Mouse (Mus musculus) midbrain, embryonic 12.5 days (tissue): ENCODE measurements around the gene Mia3. TPM values are rescaled to one million over a fixed set of nuclear protein-coding genes. Genes with fewer than 3 reads are reported as not detected.
"Not testable (repeated sequence)": the region's sequence is repeated elsewhere in the genome, so short reads cannot be mapped to it uniquely, and the experiment has no call there.

Source experiments
- ATAC-seq: fragments of 200-750 bp; cut with Nextera tagmentation; 2 replicates; pipeline ENCODE4 v1.8.0; 2017; ENCODE audit warnings: low read depth, moderate TSS enrichment, moderate library complexity; ENCODE audit not compliant: low FRiP score
- H3K27ac ChIP-seq: fragments of 300-500 bp; sonication (generic); replicated peaks from 2 replicates; pipeline ENCODE4 v1.5.1; 2016; ENCODE audit warnings: mild to moderate bottlenecking
- H3K27me3 ChIP-seq: fragments of 300-500 bp; sonication (generic); 2 replicates; pipeline ENCODE4 v1.6.1; 2016; ENCODE audit warnings: mild to moderate bottlenecking
- H3K36me3 ChIP-seq: fragments of 300-500 bp; sonication (generic); 2 replicates; pipeline ENCODE4 v1.6.1; 2016
- H3K4me1 ChIP-seq: fragments of 300-500 bp; sonication (generic); 2 replicates; pipeline ENCODE4 v1.6.1; 2016
- H3K4me2 ChIP-seq: fragments of 300-500 bp; sonication (generic); replicated peaks from 2 replicates; pipeline ENCODE4 v1.6.1; 2016; ENCODE audit warnings: mild to moderate bottlenecking, moderate library complexity
- H3K4me3 ChIP-seq: fragments of 300-500 bp; sonication (generic); 2 replicates; pipeline ENCODE4 v1.5.1; 2016; ENCODE audit warnings: mild to moderate bottlenecking
- H3K9ac ChIP-seq: fragments of 300-500 bp; sonication (generic); replicated peaks from 2 replicates; pipeline ENCODE4 v1.6.1; 2016; ENCODE audit warnings: mild to moderate bottlenecking, moderate library complexity
- H3K9me3 ChIP-seq: fragments of 300-500 bp; sonication (generic); 2 replicates; pipeline ENCODE4 v1.6.1; 2016; ENCODE audit warnings: mild to moderate bottlenecking
- WGBS: fragments of 180-500 bp; shearing (Covaris S2); methylation state at CpG from one replicate; pipeline ENCODE4 v1.1.7; 2016; 5-methylcytosine and 5-hydroxymethylcytosine counted together
- polyA plus RNA-seq: library from polyadenylated mRNA; unstranded; fragments of >200 nt; fragmentation: Nextera tagmentation; extraction: Ambion mirVana; gene quantifications from 2 replicates; pipeline ENCODE4 v1.2.1, GENCODE M21; 2016

The Mia3 gene
- polyA plus RNA-seq, 1 experiment from 2014 or later = 117 TPM

DNA sequence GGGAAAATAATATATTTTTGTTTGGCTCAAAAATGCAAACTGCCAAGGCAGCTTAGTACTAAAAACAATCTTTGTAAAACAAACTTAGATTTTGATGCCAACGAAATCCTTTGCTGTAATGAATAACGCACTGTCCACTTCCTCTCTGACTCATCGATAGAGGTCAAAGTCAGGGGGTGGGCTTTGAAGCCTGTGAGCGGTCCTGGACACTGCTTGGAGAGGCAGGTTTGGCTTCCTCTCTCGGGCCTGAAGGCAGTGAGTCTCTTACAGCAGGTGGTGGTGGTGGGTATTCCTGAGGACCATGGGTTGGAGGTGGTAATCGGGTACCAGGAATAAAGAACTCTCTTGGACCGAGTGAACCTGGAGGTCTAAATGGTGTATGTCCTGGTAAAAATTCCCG is 42.2 kb downstream of the Mia3 start:
- H3K27ac ChIP-seq = no peak overlapping the region

DNA sequence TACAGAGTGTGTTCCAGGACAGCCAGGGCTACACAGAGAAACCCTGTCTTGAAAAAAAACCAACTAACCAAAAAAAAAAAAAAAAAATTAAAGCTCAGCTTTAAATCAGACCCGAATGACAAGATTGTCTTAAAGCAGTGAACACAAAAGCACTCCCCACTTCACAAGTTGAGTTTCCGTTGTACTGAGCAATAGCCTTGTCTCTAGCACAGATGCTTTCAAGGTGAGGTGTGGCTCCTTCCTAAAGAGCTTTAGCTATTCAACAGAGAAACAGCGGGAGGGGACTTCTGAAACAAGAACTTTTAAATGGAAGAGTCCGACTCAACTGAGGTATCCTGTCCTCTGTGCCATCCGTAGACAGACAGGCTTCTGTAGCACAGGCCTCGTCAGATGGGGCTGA is 44.9 kb downstream of the Mia3 start:
- H3K27me3 ChIP-seq = no peaks in the 10 kb centered on the region
- H3K4me3 ChIP-seq = no peak overlapping the region
- WGBS = 93% methylated on average over 6 of the region's 6 CpGs
- H3K9ac ChIP-seq = no peak overlapping the region
- peaks cover 76% of the 10 kb centered on the region for H3K36me3 ChIP-seq
- 0 out of 2 replicates have a peak, but pooled peaks cover 2% of the 10 kb centered on the region for H3K9me3 ChIP-seq
- H3K4me1 ChIP-seq = no peaks in the 10 kb centered on the region
- ATAC-seq = no peak
- no peak overlapping the region for H3K4me2 ChIP-seq
- no peak overlapping the region for H3K27ac ChIP-seq

More for the DNA sequence above, 42.2 kb downstream of the Mia3 start:
- Histone ChIP-seq H3K9me3 (0 out of 2 replicates have a peak, but pooled peaks cover 2% of the 10 kb centered on the region), H3K27me3 (no peaks in the 10 kb centered on the region), H3K4me2 (no peak overlapping the region), H3K9ac (no peak overlapping the region), H3K4me1 (no peaks in the 10 kb centered on the region), H3K4me3 (no peak overlapping the region), H3K36me3 (peaks cover 87% of the 10 kb centered on the region)
- no peak for ATAC-seq
- 92% methylated on average over 8 of the region's 8 CpGs for WGBS

DNA sequence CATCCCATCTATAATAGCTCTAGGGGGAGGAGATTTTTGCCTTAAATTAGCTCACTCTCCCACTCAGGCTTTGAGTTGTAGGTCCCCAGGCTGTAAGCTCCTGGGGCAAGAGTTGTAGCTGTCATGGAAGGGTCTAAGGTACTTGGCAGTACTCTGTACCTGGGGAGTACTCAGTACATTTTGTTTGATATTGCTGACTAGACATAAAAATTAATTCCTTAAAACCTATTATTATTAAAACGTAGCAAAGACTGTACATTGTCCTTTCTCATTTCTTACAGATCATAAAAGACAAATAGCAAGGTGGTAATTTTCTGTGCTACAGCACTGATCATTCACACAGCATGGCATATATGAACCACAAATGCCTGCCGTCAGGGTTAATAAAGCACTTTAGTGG is 45.4 kb downstream of the Mia3 start:
- no peaks in the 10 kb centered on the region for H3K4me1 ChIP-seq
- H3K36me3 ChIP-seq = peaks cover 76% of the 10 kb centered on the region
- H3K27ac ChIP-seq = no peak overlapping the region
- H3K27me3 ChIP-seq = no peaks in the 10 kb centered on the region
- no peak for ATAC-seq
- no peak overlapping the region for H3K9ac ChIP-seq
- no peak overlapping the region for H3K4me3 ChIP-seq
- H3K9me3 ChIP-seq = 0 out of 2 replicates have a peak, but pooled peaks cover 2% of the 10 kb centered on the region
- no peak overlapping the region for H3K4me2 ChIP-seq
- 96% methylated on average over 2 of the region's 2 CpGs for WGBS

DNA sequence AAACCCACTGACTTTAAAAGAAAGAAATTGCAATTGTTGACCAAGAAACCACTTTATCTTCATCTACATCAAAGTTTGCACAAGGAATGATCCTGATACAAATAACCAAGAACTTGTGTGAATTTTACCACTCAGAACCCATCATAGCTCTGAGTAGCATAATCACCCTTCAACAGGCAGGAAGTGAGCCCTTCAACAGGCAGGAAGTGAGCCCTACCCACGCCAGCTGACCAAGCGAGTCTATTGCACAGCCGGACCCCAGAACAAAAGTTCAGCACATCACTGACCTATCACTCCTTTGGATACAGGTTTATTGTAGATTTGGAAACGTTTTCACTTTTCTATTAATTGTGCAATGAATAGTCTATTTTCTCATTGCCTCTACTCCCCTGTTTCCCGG is 46.9 kb downstream of the Mia3 start:
- peaks cover 73% of the 10 kb centered on the region for H3K36me3 ChIP-seq
- H3K4me2 ChIP-seq, H3K9me3 ChIP-seq, ATAC-seq, H3K4me1 ChIP-seq, H3K27ac ChIP-seq, H3K27me3 ChIP-seq, H3K9ac ChIP-seq, H3K4me3 ChIP-seq: not testable (repeated sequence)
- 92% methylated on average over 5 of the region's 5 CpGs for whole genome bisulfite sequencing

DNA sequence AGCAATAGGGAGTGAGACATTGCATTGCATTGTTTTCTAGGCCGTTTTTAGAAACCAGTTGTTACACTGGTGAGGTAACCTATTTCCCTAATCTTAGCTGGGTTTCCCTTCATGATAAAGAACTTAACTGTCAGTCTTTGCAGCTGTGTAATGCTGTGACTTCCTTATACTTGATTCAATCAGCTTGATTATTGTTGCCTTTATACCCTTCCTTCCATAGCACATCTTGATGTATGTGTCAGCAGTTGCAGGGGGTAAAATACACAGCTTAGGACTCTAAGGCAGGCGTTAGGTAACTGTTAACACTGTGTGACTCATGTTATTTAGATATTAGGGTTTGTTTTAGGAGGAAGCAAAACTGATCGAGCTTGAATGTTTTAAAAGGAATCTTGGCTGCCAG is 48.6 kb downstream of the Mia3 start:
- H3K36me3 ChIP-seq = peaks cover 73% of the 10 kb centered on the region
- H3K27me3 ChIP-seq = no peaks in the 10 kb centered on the region
- no peak overlapping the region for H3K9ac ChIP-seq
- H3K9me3 ChIP-seq = 0 out of 2 replicates have a peak, but pooled peaks cover 2% of the 10 kb centered on the region
- ATAC-seq = no peak
- H3K4me1 ChIP-seq = no peaks in the 10 kb centered on the region
- H3K4me3 ChIP-seq = no peak overlapping the region
- H3K4me2 ChIP-seq = no peak overlapping the region
- WGBS = 74% methylated on average over 3 of the region's 3 CpGs
- no peak overlapping the region for H3K27ac ChIP-seq

DNA sequence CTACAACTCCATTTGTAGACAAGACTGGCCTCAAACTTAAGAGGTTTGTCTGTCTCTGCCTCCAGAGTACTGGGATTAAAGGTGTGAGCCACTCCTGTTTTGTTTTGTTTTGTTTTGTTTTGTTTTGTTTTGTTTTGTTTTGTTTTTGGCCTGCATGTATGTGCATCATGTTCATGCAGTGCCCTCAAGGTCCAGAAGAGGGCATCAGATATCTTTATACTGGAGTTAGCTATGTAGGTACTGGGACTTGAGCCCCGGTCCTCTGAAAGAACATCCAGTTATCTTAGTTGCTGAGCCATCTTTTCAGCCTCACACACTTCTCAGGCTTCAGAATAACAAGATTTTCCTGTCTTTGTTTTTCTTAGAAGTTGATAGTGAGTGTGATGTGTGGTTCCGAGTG is 53.6 kb downstream of the Mia3 start:
- no peak for ATAC-seq
- H3K4me1 ChIP-seq = no peaks in the 10 kb centered on the region
- H3K9me3 ChIP-seq = no peaks in the 10 kb centered on the region
- no peak overlapping the region for H3K9ac ChIP-seq
- no peak overlapping the region for H3K4me3 ChIP-seq
- H3K4me2 ChIP-seq = no peak overlapping the region
- no peak overlapping the region for H3K27ac ChIP-seq
- WGBS = 85% methylated on average over 2 of the region's 2 CpGs
- H3K36me3 ChIP-seq = peaks cover 64% of the 10 kb centered on the region
- H3K27me3 ChIP-seq = no peaks in the 10 kb centered on the region

DNA sequence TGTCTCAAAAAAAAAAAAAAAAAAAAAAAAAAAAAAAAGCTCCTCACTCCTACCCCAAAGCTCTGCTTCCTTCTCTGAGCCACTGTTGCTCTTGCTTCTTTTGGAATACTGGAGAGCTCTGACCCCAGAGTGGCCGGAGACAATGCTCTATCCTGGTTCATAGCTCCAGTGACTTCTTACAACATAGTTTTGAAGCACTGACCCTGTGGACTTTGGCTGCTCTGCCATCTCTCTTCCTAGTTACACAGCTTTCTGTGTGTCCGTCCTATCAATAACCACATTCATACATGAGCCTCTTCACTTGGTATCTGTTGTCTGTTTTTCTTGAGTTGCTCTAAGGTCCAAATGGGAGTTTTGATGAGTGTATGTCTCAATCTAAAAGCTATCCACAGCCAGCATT is 57.3 kb downstream of the Mia3 start:
- Histone ChIP-seq H3K27me3 (no peaks in the 10 kb centered on the region), H3K9ac (no peak overlapping the region), H3K4me2 (no peak overlapping the region), H3K9me3 (no peaks in the 10 kb centered on the region), H3K36me3 (peaks cover 53% of the 10 kb centered on the region), H3K27ac (no peak overlapping the region), H3K4me1 (no peaks in the 10 kb centered on the region), H3K4me3 (no peak overlapping the region)
- ATAC-seq = no peak
- WGBS = 89% methylated on average over 2 of the region's 2 CpGs

DNA sequence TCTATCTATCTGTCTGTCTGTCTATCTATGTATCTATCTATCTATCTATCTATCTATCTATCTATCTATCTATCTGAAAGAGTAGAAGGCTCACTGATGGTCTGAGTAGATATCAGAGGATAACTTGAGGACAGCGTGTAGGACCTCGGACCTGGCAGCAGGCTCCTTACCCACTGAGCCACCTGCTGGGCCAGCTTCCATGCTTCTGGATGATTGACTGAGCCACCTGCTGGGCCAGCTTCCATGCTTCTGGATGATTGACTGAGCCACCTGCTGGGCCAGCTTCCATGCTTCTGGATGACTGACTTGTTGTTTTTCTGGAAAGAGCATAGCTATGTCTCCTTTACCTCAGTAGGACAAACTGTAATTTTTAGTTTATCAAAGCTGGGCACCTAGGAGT is 59.8 kb downstream of the Mia3 start:
- H3K36me3 ChIP-seq = peaks cover 30% of the 10 kb centered on the region
- ATAC-seq = not testable (repeated sequence)
- 82% methylated on average over 2 of the region's 2 CpGs for WGBS

DNA sequence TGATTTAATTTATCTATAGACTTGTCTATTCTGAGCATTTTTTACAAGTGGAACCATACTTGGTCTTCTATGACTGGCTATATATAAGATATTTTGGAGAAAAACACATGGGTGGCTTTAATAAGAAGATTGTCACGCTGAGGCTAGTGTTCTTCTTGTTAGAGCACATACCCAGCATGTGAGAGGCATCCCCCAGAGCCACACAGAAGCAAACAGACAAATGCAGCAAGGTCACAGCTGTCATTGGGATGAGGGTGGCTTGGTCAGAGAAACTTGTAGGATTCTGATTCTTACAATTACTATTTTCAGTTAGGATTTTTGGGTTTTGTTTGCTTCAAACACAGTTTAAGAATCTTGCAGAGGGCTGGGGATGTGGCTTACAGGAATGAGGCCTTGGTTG is 60.9 kb downstream of the Mia3 start:
- H3K4me1 ChIP-seq = no peaks in the 10 kb centered on the region
- H3K9ac ChIP-seq = no peak overlapping the region
- no peak overlapping the region for H3K27ac ChIP-seq
- H3K27me3 ChIP-seq = no peaks in the 10 kb centered on the region
- ATAC-seq = no peak
- H3K4me2 ChIP-seq = no peak overlapping the region
- peaks cover 22% of the 10 kb centered on the region for H3K36me3 ChIP-seq
- no peaks in the 10 kb centered on the region for H3K9me3 ChIP-seq
- 89% methylated on average over 1 of the region's 1 CpGs for WGBS
- no peak overlapping the region for H3K4me3 ChIP-seq

More for the DNA sequence above, 59.8 kb downstream of the Mia3 start:
- not testable (repeated sequence) for H3K27ac ChIP-seq, H3K27me3 ChIP-seq, H3K4me1 ChIP-seq, H3K9ac ChIP-seq, H3K4me2 ChIP-seq, H3K4me3 ChIP-seq, H3K9me3 ChIP-seq

DNA sequence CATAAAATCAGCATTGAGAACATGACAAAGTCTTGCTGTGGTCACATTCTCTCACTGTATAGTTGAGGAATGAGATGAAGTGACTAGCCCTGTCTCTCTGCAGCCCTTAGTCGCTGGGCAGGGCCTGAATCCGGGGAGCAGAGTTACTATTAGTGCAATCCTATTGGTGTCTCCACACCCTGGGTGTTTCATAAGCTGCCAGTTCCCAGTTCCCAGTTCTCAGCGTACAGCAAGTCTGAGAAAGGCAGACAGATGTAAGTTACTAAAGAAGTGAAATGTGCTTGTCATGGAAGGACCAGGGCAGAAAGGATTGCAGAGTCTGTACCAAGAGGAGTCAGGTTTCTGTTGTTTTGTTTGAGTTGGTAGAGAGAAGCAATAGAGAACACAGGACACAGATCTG is 61.8 kb downstream of the Mia3 start:
- no peaks in the 10 kb centered on the region for H3K9me3 ChIP-seq
- H3K4me3 ChIP-seq = no peak overlapping the region
- no peaks in the 10 kb centered on the region for H3K27me3 ChIP-seq
- no peak overlapping the region for H3K9ac ChIP-seq
- no peak overlapping the region for H3K4me2 ChIP-seq
- ATAC-seq = no peak
- 82% methylated on average over 3 of the region's 3 CpGs for WGBS
- H3K36me3 ChIP-seq = peaks cover 17% of the 10 kb centered on the region
- H3K4me1 ChIP-seq = no peaks in the 10 kb centered on the region
- H3K27ac ChIP-seq = no peak overlapping the region

DNA sequence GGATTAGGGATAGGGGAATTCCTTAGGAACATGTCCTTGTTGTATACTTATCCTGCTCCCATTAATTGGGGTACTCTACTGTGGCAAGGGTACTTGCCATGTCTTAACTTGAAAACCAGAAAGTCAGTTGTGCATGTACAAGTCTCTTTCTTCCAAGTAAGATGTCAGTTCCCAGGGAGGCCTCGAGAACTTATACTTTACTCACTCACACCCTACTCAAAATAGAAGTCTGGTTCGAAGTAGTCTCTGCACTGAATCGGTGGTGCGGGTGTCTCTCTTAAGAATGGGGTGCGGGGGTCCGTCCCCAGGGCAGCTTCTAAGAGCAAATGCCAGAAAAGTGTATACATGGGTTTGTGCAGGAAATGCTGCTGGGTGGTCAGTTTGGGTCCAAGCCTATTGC is 70.2 kb downstream of the Mia3 start:
- Histone ChIP-seq H3K36me3 (no peaks in the 10 kb centered on the region), H3K27ac (no peak overlapping the region), H3K4me1 (no peaks in the 10 kb centered on the region), H3K9me3 (no peaks in the 10 kb centered on the region), H3K9ac (no peak overlapping the region), H3K4me3 (no peak overlapping the region), H3K4me2 (no peak overlapping the region), H3K27me3 (no peaks in the 10 kb centered on the region)
- no peak for ATAC-seq
- WGBS = 87% methylated on average over 6 of the region's 6 CpGs

DNA sequence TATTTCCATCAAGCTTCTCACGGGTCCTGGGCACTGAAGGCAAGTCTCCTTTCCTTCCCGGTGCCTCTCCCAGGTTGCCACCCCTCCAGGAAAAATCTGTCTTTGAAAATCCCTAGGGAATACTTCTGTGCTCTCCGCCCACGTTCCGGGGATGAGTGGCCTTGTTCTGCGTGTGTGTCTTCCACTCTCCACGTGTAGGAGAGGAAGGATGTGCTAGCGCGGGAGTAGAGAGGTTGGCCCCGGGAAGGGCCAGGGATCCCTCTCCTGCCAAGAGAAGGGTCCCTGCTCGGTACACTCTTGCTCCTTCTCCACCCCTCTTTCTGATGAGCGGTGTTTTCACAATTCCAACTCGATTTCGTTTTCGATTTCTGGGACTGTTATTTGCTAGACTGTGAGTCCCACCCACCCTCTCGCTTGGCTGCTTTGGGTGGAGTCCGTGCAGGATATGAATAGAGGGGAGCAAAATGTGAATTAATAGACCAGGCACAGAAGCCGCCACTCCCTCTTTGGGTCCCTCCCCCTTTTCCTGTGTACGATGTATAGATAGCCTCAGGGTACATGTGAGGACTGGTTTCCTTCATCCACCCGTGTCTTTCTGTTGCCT is 71.4 kb downstream of the Mia3 start:
- Histone ChIP-seq H3K27me3 (no peaks in the 10 kb centered on the region), H3K4me2 (peak overlapping the region; percentile 55), H3K9ac (peak overlapping the region; percentile 45), H3K27ac (peak overlapping the region; percentile 47), H3K9me3 (no peaks in the 10 kb centered on the region), H3K4me1 (no peaks in the 10 kb centered on the region), H3K4me3 (peak overlapping the region; percentile 52), H3K36me3 (peaks cover 5% of the 10 kb centered on the region)
- under 1% methylated on average over 20 of the region's 20 CpGs for WGBS
- no peak for ATAC-seq

DNA sequence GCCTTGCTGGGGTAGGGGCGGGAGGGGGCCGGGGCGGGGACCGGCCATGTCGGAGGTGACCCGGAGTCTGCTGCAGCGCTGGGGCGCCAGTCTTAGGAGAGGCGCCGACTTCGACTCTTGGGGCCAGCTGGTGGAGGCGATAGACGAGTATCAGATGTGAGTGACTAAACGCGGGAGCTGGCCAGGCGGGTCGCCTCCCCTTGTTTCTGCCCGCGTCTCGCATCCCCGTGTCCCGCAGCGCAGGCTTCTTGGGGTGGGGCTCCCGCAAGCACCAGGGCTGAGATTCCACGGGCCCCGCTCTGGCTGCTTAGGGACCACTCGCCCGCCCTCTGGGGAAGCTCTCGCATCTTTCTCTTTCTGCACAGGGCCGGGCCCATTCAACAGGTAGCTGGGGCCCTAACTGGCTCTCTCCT is 71.9 kb downstream of the Mia3 start:
- Histone ChIP-seq H3K27me3 (no peaks in the 10 kb centered on the region), H3K27ac (peak overlapping the region; percentile 47), H3K9me3 (no peaks in the 10 kb centered on the region), H3K4me3 (peak overlapping the region; percentile 52), H3K36me3 (peaks cover 9% of the 10 kb centered on the region), H3K4me1 (no peaks in the 10 kb centered on the region), H3K9ac (peak overlapping the region; percentile 45), H3K4me2 (peak overlapping the region; percentile 55)
- WGBS = under 1% methylated on average over 24 of the region's 30 CpGs
- peak; percentile 11; the same call in 1 of the 2 replicates for ATAC-seq
